Comparison of ENCODE assay signal across 9 mouse cellular contexts in the genomic region with DNA sequence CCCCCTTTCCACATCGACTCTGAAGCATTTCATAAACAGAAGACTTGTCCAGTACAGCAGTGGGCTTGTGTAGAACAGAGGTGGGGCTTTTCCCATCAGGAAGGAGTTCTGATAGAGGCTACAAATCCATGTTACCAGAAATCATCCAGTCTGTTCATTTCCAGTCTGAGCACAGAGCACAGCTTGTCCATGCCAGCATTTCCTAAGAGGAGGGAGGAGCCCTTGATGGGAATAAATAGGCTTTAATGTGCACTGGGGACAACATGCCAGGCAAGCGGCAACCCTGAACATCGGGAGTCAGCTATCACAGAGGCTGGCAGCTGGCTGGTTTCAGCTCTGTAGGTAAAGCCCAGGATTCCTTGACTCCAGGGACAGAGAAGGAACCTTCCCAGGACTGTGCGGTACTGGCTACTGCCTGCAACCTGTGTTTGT. TPM values are rescaled to one million over a fixed set of nuclear protein-coding genes. Genes with fewer than 3 reads are reported as not detected.
DNase-seq lines count a peak whose midpoint lies in the region; ATAC-seq and TF ChIP-seq lines count a peak whose summit lies in the region.
"Had no signal": no experiment of that assay in that cellular context is flagged by ENCODE, and none has a peak within 500 bp of the region (broad histone marks: within the 10 kb centered on the region; RNA-seq: fewer than 3 reads in every experiment).

A gene (plus strand): TSS at position 276 of the 432 bp plus-strand sequence.

- H3K36me3 ChIP-seq in hindbrain, embryonic 13.5 days: no peaks in the 10 kb centered on the region
- no peaks in the 10 kb centered on the region for H3K36me3 ChIP-seq in hindbrain, embryonic 11.5 days (ENCODE audit: control insufficient read depth, insufficient read depth, low read length)
- no peaks in the 10 kb centered on the region for H3K36me3 ChIP-seq in thymus, adult 2 months (ENCODE audit: control insufficient read depth, insufficient read depth, low read length)
- H3K36me3 ChIP-seq in small intestine, adult 2 months (ENCODE audit: control insufficient read depth, insufficient read depth, low read length): no peaks in the 10 kb centered on the region
- H3K36me3 ChIP-seq: G1E had no signal

- TF ChIP-seq POLR2A in thymus, adult 2 months (IDR thresholded peaks at IDR 0.05; ENCODE audit: control insufficient read depth, extremely low read depth, insufficient read depth, low read length, poor library complexity): no peak
- no peak for TF ChIP-seq POLR2A in small intestine, adult 2 months (IDR thresholded peaks at IDR 0.05; ENCODE audit: low read depth, low read length)

- no peaks in the 10 kb centered on the region for H3K4me1 ChIP-seq in hindbrain, embryonic 13.5 days (replicated peaks)
- H3K4me1 ChIP-seq in hindbrain, embryonic 11.5 days (replicated peaks; ENCODE audit: control insufficient read depth, insufficient read depth, low read length): no peaks in the 10 kb centered on the region
- H3K4me1 ChIP-seq in thymus, adult 2 months (replicated peaks; ENCODE audit: control insufficient read depth, insufficient read depth, low read length): no peaks in the 10 kb centered on the region
- no peaks in the 10 kb centered on the region for H3K4me1 ChIP-seq in small intestine, adult 2 months (ENCODE audit: control insufficient read depth, insufficient read depth, insufficient read length, low read length)

- H3K4me2 ChIP-seq in hindbrain, embryonic 13.5 days: no peak within 1 kb of the TSS
- no peak within 1 kb of the TSS for H3K4me2 ChIP-seq in hindbrain, embryonic 11.5 days (replicated peaks; ENCODE audit: low read depth, low read length)

- H3K27me3 ChIP-seq in hindbrain, embryonic 13.5 days: no peaks in the 10 kb centered on the region
- no peaks in the 10 kb centered on the region for H3K27me3 ChIP-seq in hindbrain, embryonic 11.5 days (ENCODE audit: control insufficient read depth, insufficient read depth, low read length)
- H3K27me3 ChIP-seq in thymus, adult 2 months (ENCODE audit: control insufficient read depth, insufficient read depth, low read length): no peaks in the 10 kb centered on the region
- no peaks in the 10 kb centered on the region for H3K27me3 ChIP-seq in small intestine, adult 2 months (ENCODE audit: control insufficient read depth, insufficient read depth, low read length)

- H3K27ac ChIP-seq in hindbrain, embryonic 13.5 days: no peak within 1 kb of the TSS
- H3K27ac ChIP-seq in hindbrain, embryonic 11.5 days (ENCODE audit: low read depth, low read length): no peak within 1 kb of the TSS
- no peak within 1 kb of the TSS for H3K27ac ChIP-seq in thymus, adult 2 months (ENCODE audit: control insufficient read depth, insufficient read depth, low read length)
- no peak within 1 kb of the TSS; the same call in 1 of the 2 replicates for H3K27ac ChIP-seq in small intestine, adult 2 months (ENCODE audit: insufficient read depth, low read depth, low read length)

- no peaks in the 10 kb centered on the region for H3K9me3 ChIP-seq in hindbrain, embryonic 13.5 days
- H3K9me3 ChIP-seq in hindbrain, embryonic 11.5 days (ENCODE audit: control insufficient read depth, low read length): no peaks in the 10 kb centered on the region

- H3K4me3 ChIP-seq in hindbrain, embryonic 13.5 days: no peak within 1 kb of the TSS
- H3K4me3 ChIP-seq in hindbrain, embryonic 11.5 days (ENCODE audit: low read depth, low read length): no peak within 1 kb of the TSS
- H3K4me3 ChIP-seq in thymus, adult 2 months (ENCODE audit: control insufficient read depth, insufficient read depth, low read length): no peak within 1 kb of the TSS
- peak within 1 kb of the TSS; percentile 16; the same call in 1 of the 2 replicates for H3K4me3 ChIP-seq in small intestine, adult 2 months (ENCODE audit: low read depth, low read length)

- 0 out of 2 replicates have a peak, but pooled peaks have one; percentile 46 for ATAC-seq in hindbrain, embryonic 13.5 days (ENCODE audit: low FRiP score)
- no peak for ATAC-seq in hindbrain, embryonic 11.5 days (ENCODE audit: low FRiP score)

- no peak within 1 kb of the TSS for H3K9ac ChIP-seq in hindbrain, embryonic 13.5 days
- no peak within 1 kb of the TSS for H3K9ac ChIP-seq in hindbrain, embryonic 11.5 days (ENCODE audit: low read depth, low read length)

- WGBS in hindbrain, embryonic 13.5 days: 53% methylated on average over 4 of the region's 4 CpGs
- WGBS in hindbrain, embryonic 11.5 days: 67% methylated on average over 4 of the region's 4 CpGs
- 75% methylated on average over 4 of the region's 4 CpGs for WGBS in thymus, adult 2 months
- WGBS in small intestine, adult 2 months: 44% methylated on average over 4 of the region's 4 CpGs

- DNase-seq in hindbrain, embryonic 11.5 days (ENCODE audit: low spot score): no peak
- no peak for DNase-seq in thymus, adult 2 months
- no peak for DNase-seq in thymus, postnatal 14 days
- DNase-seq in layer of hippocampus, adult 11-12 months (ENCODE audit: low spot score): peak; percentile 59
- no peak for DNase-seq in embryo, embryonic 10 days (ENCODE audit: low spot score)
- DNase-seq: thymus, adult 18-20 months had no signal

- no peak for TF ChIP-seq CTCF in thymus, adult 2 months (IDR thresholded peaks at IDR 0.05; ENCODE audit: borderline replicate concordance, control insufficient read depth, extremely low read depth, insufficient read depth, low read length, poor library complexity)
- no peak for TF ChIP-seq CTCF in small intestine, adult 2 months (IDR thresholded peaks at IDR 0.05; ENCODE audit: extremely low read depth, insufficient read length, insufficient replicate concordance, low read depth, low read length)

RNA-seq across cellular contexts. Expression of the gene that starts here (rescaled TPM):
- polyA plus RNA-seq in hindbrain, embryonic 13.5 days (2015; fragmentation: Nextera tagmentation; extraction: Ambion mirVana): 0.12 and 0.39 TPM in 2 replicates
- polyA plus RNA-seq in hindbrain, embryonic 11.5 days (2014; fragmentation: Nextera tagmentation; extraction: Ambion mirVana): 0.08 TPM in 1 of 2 replicates, not detected in the other
- polyA plus RNA-seq in thymus, adult 2 months (2012; rRNA removed): 10.2 and 32.2 TPM in 2 replicates
- 7.0 and 12.6 TPM in 2 replicates for polyA plus RNA-seq in small intestine, adult 2 months (2012; rRNA removed)
- polyA plus RNA-seq: G1E had no signal

Comparison
In these comparisons a context has a peak if more than half of its experiments do, and no peak if none do; other contexts are left out.
1. Peak in ATAC-seq in hindbrain, embryonic 13.5 days; RNA of the gene not detected or under 1 TPM.